In the genomic region with DNA sequence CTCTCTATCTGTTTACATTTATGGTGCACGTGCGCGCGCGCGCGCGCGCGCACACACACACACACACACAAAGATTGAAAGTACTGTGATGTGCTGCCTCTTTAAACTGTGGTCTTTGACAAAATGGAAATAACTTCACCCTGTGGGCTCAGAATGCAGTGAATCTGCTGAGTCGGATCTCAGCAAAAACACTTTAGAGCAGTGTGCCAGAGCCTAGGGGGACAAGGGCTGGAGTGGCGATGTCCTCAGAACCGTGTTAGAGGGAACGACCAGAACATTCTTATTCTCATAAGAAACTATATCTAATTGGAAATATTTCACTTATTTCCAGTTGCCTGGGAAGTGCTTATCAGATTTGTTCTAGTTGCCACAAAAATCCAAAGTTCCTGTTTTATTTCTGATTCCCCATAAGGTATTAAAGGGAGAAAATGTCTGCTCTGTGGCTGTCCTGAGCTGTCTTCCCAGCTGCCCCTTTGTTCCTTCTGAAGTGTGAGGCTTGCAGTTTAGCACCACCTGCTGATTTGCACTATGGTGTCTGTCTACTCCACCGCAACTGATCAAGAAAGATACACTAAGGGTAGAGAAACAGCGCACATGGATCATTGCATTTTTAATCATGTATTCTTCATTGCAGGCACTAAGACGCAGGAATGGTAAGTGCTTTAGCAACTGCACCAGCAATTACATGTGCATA, we compare ENCODE assay signal across 16 mouse cellular contexts.
DNase-seq lines count a peak whose midpoint lies in the region; ATAC-seq lines count a peak whose summit lies in the region.
"Had no signal": no experiment of that assay in that cellular context is flagged by ENCODE, and none has a peak within 500 bp of the region (broad histone marks: within the 10 kb centered on the region; RNA-seq: fewer than 3 reads in every experiment).

No protein-coding gene starts in this region.

- H3K36me3 ChIP-seq in forebrain, embryonic 13.5 days (ENCODE audit: poor library complexity, severe bottlenecking): peaks cover 3% of the 10 kb centered on the region; the same call in 1 of the 2 replicates
- H3K36me3 ChIP-seq in hindbrain, embryonic 14.5 days (replicated peaks; ENCODE audit: control insufficient read depth, insufficient read depth): no peaks in the 10 kb centered on the region
- no peaks in the 10 kb centered on the region for H3K36me3 ChIP-seq in midbrain, embryonic 16.5 days (ENCODE audit: control insufficient read depth, insufficient read depth, low read length)
- H3K36me3 ChIP-seq: liver, embryonic 13.5 days had no signal

- peak; percentile 76; the same call in 1 of the 2 replicates for ATAC-seq in forebrain, embryonic 13.5 days
- peak; percentile 76; the same call in 1 of the 2 replicates for ATAC-seq in hindbrain, embryonic 14.5 days (ENCODE audit: low FRiP score)
- peak; percentile 82 for ATAC-seq in midbrain, embryonic 16.5 days

- peaks cover 5% of the 10 kb centered on the region; the same call in 1 of the 2 replicates for H3K4me1 ChIP-seq in forebrain, embryonic 13.5 days
- H3K4me1 ChIP-seq in hindbrain, embryonic 14.5 days (replicated peaks; ENCODE audit: control insufficient read depth, insufficient read depth, low read length): no peaks in the 10 kb centered on the region
- H3K4me1 ChIP-seq in midbrain, embryonic 16.5 days (ENCODE audit: control insufficient read depth, insufficient read depth, low read length): peaks cover 3% of the 10 kb centered on the region
- H3K4me1 ChIP-seq: liver, embryonic 13.5 days had no signal

- DNase-seq in R1 (ENCODE audit: low read depth, low spot score) (peak; percentile 47), adipocyte (ENCODE audit: low spot score) (no peak)
- DNase-seq in hindbrain, embryonic 14.5 days (ENCODE audit: low spot score): no peak
- DNase-seq in gastrocnemius, adult 18-20 months (ENCODE audit: low spot score): no peak
- no peak for DNase-seq in ovary, postnatal 10 days (ENCODE audit: low spot score)
- no peak for DNase-seq in gastrocnemius, postnatal 10 days
- DNase-seq: adrenal gland, postnatal 25 days; cerebellum, postnatal 10 days; layer of hippocampus, postnatal 36 days; liver, embryonic 13.5 days; lung, postnatal 10 days; right cerebral cortex, postnatal 4 days; thymus, adult 18-20 months had no signal

- H3K9me3 ChIP-seq in forebrain, embryonic 13.5 days (replicated peaks): no peaks in the 10 kb centered on the region
- H3K9me3 ChIP-seq in hindbrain, embryonic 14.5 days (ENCODE audit: control insufficient read depth, low read length): no peaks in the 10 kb centered on the region
- no peaks in the 10 kb centered on the region for H3K9me3 ChIP-seq in midbrain, embryonic 16.5 days (replicated peaks; ENCODE audit: control insufficient read depth, low read length, poor library complexity, severe bottlenecking)
- H3K9me3 ChIP-seq: liver, embryonic 13.5 days; megakaryocyte, embryonic 14.5 days had no signal

- H3K27ac ChIP-seq in forebrain, embryonic 13.5 days: no peak overlapping the region
- H3K27ac ChIP-seq in hindbrain, embryonic 14.5 days: no peak overlapping the region
- no peak overlapping the region for H3K27ac ChIP-seq in midbrain, embryonic 16.5 days (ENCODE audit: low read length)
- H3K27ac ChIP-seq: liver, embryonic 13.5 days had no signal

- no peak overlapping the region for H3K4me3 ChIP-seq in forebrain, embryonic 13.5 days
- H3K4me3 ChIP-seq in hindbrain, embryonic 14.5 days (replicated peaks; ENCODE audit: low read length): no peak overlapping the region
- no peak overlapping the region for H3K4me3 ChIP-seq in midbrain, embryonic 16.5 days (ENCODE audit: low read depth, low read length)
- H3K4me3 ChIP-seq: liver, embryonic 13.5 days; megakaryocyte, embryonic 14.5 days had no signal

- H3K27me3 ChIP-seq in forebrain, embryonic 13.5 days: no peaks in the 10 kb centered on the region
- no peaks in the 10 kb centered on the region for H3K27me3 ChIP-seq in hindbrain, embryonic 14.5 days (ENCODE audit: control insufficient read depth, insufficient read depth, low read length)
- no peaks in the 10 kb centered on the region for H3K27me3 ChIP-seq in midbrain, embryonic 16.5 days (ENCODE audit: control insufficient read depth, insufficient read depth, low read depth, low read length)
- H3K27me3 ChIP-seq: liver, embryonic 13.5 days; megakaryocyte, embryonic 14.5 days had no signal

- no peak overlapping the region for H3K9ac ChIP-seq in forebrain, embryonic 13.5 days
- no peak overlapping the region for H3K9ac ChIP-seq in hindbrain, embryonic 14.5 days
- no peak overlapping the region for H3K9ac ChIP-seq in midbrain, embryonic 16.5 days (ENCODE audit: low read depth, low read length)
- H3K9ac ChIP-seq: liver, embryonic 13.5 days had no signal

- no peak overlapping the region for H3K4me2 ChIP-seq in forebrain, embryonic 13.5 days
- H3K4me2 ChIP-seq in hindbrain, embryonic 14.5 days (replicated peaks): no peak overlapping the region
- no peak overlapping the region for H3K4me2 ChIP-seq in midbrain, embryonic 16.5 days (ENCODE audit: low read length)
- H3K4me2 ChIP-seq: liver, embryonic 13.5 days had no signal

- 72% methylated on average over 17 of the region's 17 CpGs for WGBS in forebrain, embryonic 13.5 days
- 75% methylated on average over 17 of the region's 17 CpGs for WGBS in hindbrain, embryonic 14.5 days
- WGBS in midbrain, embryonic 16.5 days: 63% methylated on average over 17 of the region's 17 CpGs
